Mouse (Mus musculus) thymus, adult 2 months (tissue): Measurements from ENCODE around the gene Hsd11b1.

ENCODE experiments used
- CTCF ChIP-seq: fragments of 200-500 bp; IDR thresholded peaks from 2 replicates; pipeline ENCODE4 v1.5.1; 2012; ENCODE audit warnings: mild to moderate bottlenecking, control low read depth, low read length, moderate library complexity, borderline replicate concordance; ENCODE audit not compliant: control insufficient read depth, poor library complexity, insufficient read depth; ENCODE audit errors: extremely low read depth
- POLR2A ChIP-seq: fragments of 200-500 bp; IDR thresholded peaks from 2 replicates; pipeline ENCODE4 v1.6.1; 2012; ENCODE audit warnings: mild to moderate bottlenecking, low read length, control low read depth, moderate library complexity; ENCODE audit not compliant: control insufficient read depth, poor library complexity, insufficient read depth; ENCODE audit errors: extremely low read depth

GRCm38 (mm10) chr1:193242238-193242637 lies 21.6 kb downstream of the Hsd11b1 start:
- TF ChIP-seq CTCF (no peak), POLR2A (no peak)
